27 mouse cellular contexts compared by ENCODE assay signal in genomic region chr19:28181171-28181570, GRCm38 (mm10).
"Had no signal": no experiment of that assay in that cellular context is flagged by ENCODE, and none has a peak within 500 bp of the region (broad histone marks: within the 10 kb centered on the region; RNA-seq: fewer than 3 reads in every experiment).

No protein-coding gene starts in this region.

- ATAC-seq: forebrain, embryonic 13.5 days; forebrain, embryonic 14.5 days; forebrain, embryonic 15.5 days; forebrain, embryonic 16.5 days; forebrain, postnatal 0 days had no signal

- DNase-seq: cerebellum, adult 9-10 months; cerebellum, adult 9-11 months; cerebellum, postnatal 10 days; cerebellum, postnatal 14 days; cerebellum, postnatal 25 days; cerebellum, postnatal 36 days; embryo, embryonic 11 days; forebrain, postnatal 0 days; gastrocnemius, adult 2 months; gastrocnemius, postnatal 10 days; gastrocnemius, postnatal 14 days; gastrocnemius, postnatal 25 days; gastrocnemius, postnatal 36 days; heart, adult 11 months; heart, adult 18-20 months; heart, adult 2 months had no signal

- H3K9ac ChIP-seq: embryonic facial prominence, embryonic 12.5 days; embryonic facial prominence, embryonic 13.5 days; embryonic facial prominence, embryonic 15.5 days; forebrain, embryonic 12.5 days; forebrain, embryonic 13.5 days; forebrain, embryonic 15.5 days; forebrain, postnatal 0 days had no signal

- H3K27ac ChIP-seq: embryonic facial prominence, embryonic 10.5 days; embryonic facial prominence, embryonic 12.5 days; embryonic facial prominence, embryonic 13.5 days; embryonic facial prominence, embryonic 15.5 days; forebrain, embryonic 10.5 days; forebrain, embryonic 12.5 days; forebrain, embryonic 13.5 days; forebrain, embryonic 15.5 days; gastrocnemius, adult 2 months; heart, adult 2 months had no signal

- H3K4me2 ChIP-seq: embryonic facial prominence, embryonic 12.5 days; embryonic facial prominence, embryonic 13.5 days; embryonic facial prominence, embryonic 15.5 days; forebrain, embryonic 12.5 days; forebrain, embryonic 13.5 days; forebrain, embryonic 15.5 days had no signal

- H3K4me1 ChIP-seq: embryonic facial prominence, embryonic 12.5 days; embryonic facial prominence, embryonic 15.5 days; forebrain, embryonic 12.5 days; forebrain, embryonic 13.5 days; forebrain, embryonic 15.5 days had no signal

- H3K4me3 ChIP-seq: embryonic facial prominence, embryonic 10.5 days; embryonic facial prominence, embryonic 12.5 days; embryonic facial prominence, embryonic 13.5 days; embryonic facial prominence, embryonic 15.5 days; erythroblast, embryonic 14.5 days; forebrain, embryonic 10.5 days; forebrain, embryonic 12.5 days; forebrain, embryonic 13.5 days; forebrain, embryonic 15.5 days; gastrocnemius, adult 2 months; heart, adult 2 months had no signal

- H3K36me3 ChIP-seq: embryonic facial prominence, embryonic 10.5 days; embryonic facial prominence, embryonic 12.5 days; embryonic facial prominence, embryonic 13.5 days; embryonic facial prominence, embryonic 15.5 days; forebrain, embryonic 10.5 days; forebrain, embryonic 12.5 days; forebrain, embryonic 15.5 days had no signal

- H3K27me3 ChIP-seq: embryonic facial prominence, embryonic 12.5 days; embryonic facial prominence, embryonic 13.5 days; embryonic facial prominence, embryonic 15.5 days; forebrain, embryonic 12.5 days; forebrain, embryonic 13.5 days; forebrain, embryonic 15.5 days had no signal

- H3K9me3 ChIP-seq: embryonic facial prominence, embryonic 10.5 days; embryonic facial prominence, embryonic 12.5 days; embryonic facial prominence, embryonic 13.5 days; embryonic facial prominence, embryonic 15.5 days; forebrain, embryonic 13.5 days; forebrain, embryonic 15.5 days had no signal
